ENCODE assay signal across 16 mouse cellular contexts in genomic region chr9:27271899-27272298, GRCm38 (mm10).
"Had no signal": no experiment of that assay in that cellular context is flagged by ENCODE, and none has a peak within 500 bp of the region (broad histone marks: within the 10 kb centered on the region; RNA-seq: fewer than 3 reads in every experiment).

No protein-coding gene starts in this region.

- H3K4me3 ChIP-seq: neural tube, embryonic 13.5 days; neural tube, embryonic 15.5 days; stomach, embryonic 15.5 days had no signal

- H3K4me2 ChIP-seq: neural tube, embryonic 13.5 days; neural tube, embryonic 15.5 days; stomach, embryonic 15.5 days had no signal

- H3K27me3 ChIP-seq: neural tube, embryonic 13.5 days; neural tube, embryonic 15.5 days; stomach, embryonic 15.5 days had no signal

- H3K4me1 ChIP-seq: neural tube, embryonic 13.5 days; neural tube, embryonic 15.5 days; stomach, embryonic 15.5 days had no signal

- H3K36me3 ChIP-seq: neural tube, embryonic 13.5 days; neural tube, embryonic 15.5 days; stomach, embryonic 15.5 days had no signal

- DNase-seq: retina, postnatal 1 day; right cerebral cortex, adult 18-20 months; right cerebral cortex, postnatal 14 days; right cerebral cortex, postnatal 25 days; right cerebral cortex, postnatal 4 days; spleen, adult 18-20 months; thymus, adult 18-20 months; thymus, adult 2 months; thymus, postnatal 14 days; thymus, postnatal 25 days; thymus, postnatal 36 days; thymus, postnatal 4 days had no signal

- H3K27ac ChIP-seq: neural tube, embryonic 13.5 days; neural tube, embryonic 15.5 days; stomach, embryonic 15.5 days; stomach, postnatal 0 days had no signal

- H3K9me3 ChIP-seq: neural tube, embryonic 13.5 days; neural tube, embryonic 15.5 days; stomach, embryonic 15.5 days had no signal

- H3K9ac ChIP-seq: neural tube, embryonic 13.5 days; neural tube, embryonic 15.5 days; stomach, embryonic 15.5 days had no signal
